Mouse (Mus musculus): ENCODE measurements around the gene Taok1. TPM values are rescaled to one million over a fixed set of nuclear protein-coding genes. Genes with fewer than 3 reads are reported as not detected.

Gene Taok1
- polyA plus RNA-seq, 1 experiment from 2014 or later = 29.2 TPM

- no peaks in the 10 kb centered on the region for H3K9me3 ChIP-seq (ENCODE audit: control insufficient read depth, low read length)
- peaks cover 24% of the 10 kb centered on the region for H3K27me3 ChIP-seq (ENCODE audit: control insufficient read depth, insufficient read depth, low read length)
- H3K4me1 ChIP-seq (replicated peaks; ENCODE audit: control insufficient read depth, insufficient read depth, low read length) = peaks cover 27% of the 10 kb centered on the region
- H3K4me2 ChIP-seq (replicated peaks) = peak overlapping the region; percentile 97
- no peak overlapping the region for H3K27ac ChIP-seq
- WGBS = 6% methylated on average over 19 of the region's 19 CpGs
- DNase-seq (ENCODE audit: low spot score) (no peak), ATAC-seq (ENCODE audit: low FRiP score) (no peak)
- H3K4me3 ChIP-seq (replicated peaks; ENCODE audit: low read length) = peak overlapping the region; percentile 45
- H3K36me3 ChIP-seq (replicated peaks; ENCODE audit: control insufficient read depth, insufficient read depth) = no peaks in the 10 kb centered on the region
- no peak overlapping the region for H3K9ac ChIP-seq
These were observed 93.3 kb downstream of the Taok1 start for GRCm38 (mm10) chr11:77514281-77514831.

GRCm38 (mm10) chr11:77513811-77514170, 93.8 kb downstream of the Taok1 start:
- peaks cover 27% of the 10 kb centered on the region for H3K4me1 ChIP-seq (replicated peaks; ENCODE audit: control insufficient read depth, insufficient read depth, low read length)
- 0 out of 2 replicates have a peak overlapping the region, but pooled peaks have one; percentile 25 for H3K9ac ChIP-seq
- H3K27me3 ChIP-seq (ENCODE audit: control insufficient read depth, insufficient read depth, low read length) = peaks cover 24% of the 10 kb centered on the region
- DNase-seq (ENCODE audit: low spot score) = no peak
- H3K36me3 ChIP-seq (replicated peaks; ENCODE audit: control insufficient read depth, insufficient read depth) = no peaks in the 10 kb centered on the region
- WGBS = 9% methylated on average over 10 of the region's 10 CpGs
- peak overlapping the region; percentile 62 for H3K4me3 ChIP-seq (replicated peaks; ENCODE audit: low read length)
- no peaks in the 10 kb centered on the region for H3K9me3 ChIP-seq (ENCODE audit: control insufficient read depth, low read length)
- H3K27ac ChIP-seq = no peak overlapping the region; the same call in 1 of the 2 replicates
- peak overlapping the region; percentile 97 for H3K4me2 ChIP-seq (replicated peaks)
- ATAC-seq (ENCODE audit: low FRiP score) = no peak

DNA sequence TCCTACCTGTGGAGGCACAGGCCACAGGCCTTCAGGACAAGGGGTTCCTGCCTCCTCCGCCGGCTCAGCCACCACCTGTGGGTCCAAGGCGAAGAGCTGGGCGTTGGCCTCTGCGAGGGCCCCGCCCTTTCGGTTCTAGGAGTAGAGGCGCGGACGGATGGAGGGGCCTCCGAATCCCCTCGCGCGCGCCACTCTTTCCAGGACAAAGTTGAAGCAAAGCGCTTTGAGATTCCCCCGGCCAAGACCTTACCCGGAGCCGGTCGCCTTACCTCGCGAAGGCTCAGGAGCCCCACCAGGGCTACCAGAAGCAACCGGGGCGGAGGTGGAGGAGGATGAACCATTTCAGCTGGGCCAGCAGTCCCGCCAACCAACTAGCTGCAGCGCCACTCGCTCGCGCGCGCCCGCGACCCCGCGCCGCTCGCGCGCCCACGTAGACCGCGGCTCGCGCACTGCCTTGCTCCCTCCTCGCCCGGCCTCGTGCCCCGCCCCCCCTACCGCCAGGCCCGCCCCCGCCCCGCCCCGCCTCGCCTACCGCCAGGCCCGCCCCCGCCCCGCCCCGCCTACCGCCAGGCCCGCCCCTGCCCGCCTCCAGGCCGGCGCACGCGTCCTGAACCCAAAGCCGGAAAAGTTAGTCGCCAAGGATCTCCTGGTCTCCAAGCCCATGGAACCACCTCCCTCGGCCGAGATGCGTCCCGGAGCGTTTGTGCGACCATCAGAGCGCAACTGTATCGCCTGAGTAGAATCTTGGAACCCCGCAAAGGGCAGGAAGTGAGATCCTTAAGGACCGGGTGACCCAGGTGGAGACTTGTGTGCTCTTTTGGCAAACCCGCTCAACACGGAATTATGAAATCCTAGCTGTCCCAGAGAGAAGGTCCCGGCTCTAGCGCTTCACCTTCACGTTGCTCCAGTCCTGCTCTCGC, 94.5 kb downstream of the Taok1 start:
- Histone ChIP-seq H3K27ac (no peak overlapping the region; the same call in 1 of the 2 replicates), H3K9ac (peak overlapping the region; percentile 66), H3K36me3 (replicated peaks; ENCODE audit: control insufficient read depth, insufficient read depth) (no peaks in the 10 kb centered on the region), H3K27me3 (ENCODE audit: control insufficient read depth, insufficient read depth, low read length) (peaks cover 24% of the 10 kb centered on the region), H3K9me3 (ENCODE audit: control insufficient read depth, low read length) (no peaks in the 10 kb centered on the region), H3K4me3 (replicated peaks; ENCODE audit: low read length) (peak overlapping the region; percentile 62), H3K4me2 (replicated peaks) (peak overlapping the region; percentile 97), H3K4me1 (replicated peaks; ENCODE audit: control insufficient read depth, insufficient read depth, low read length) (peaks cover 30% of the 10 kb centered on the region)
- DNase-seq (ENCODE audit: low spot score) (peak; percentile 83), ATAC-seq (ENCODE audit: low FRiP score) (peak; percentile 72)
- under 1% methylated on average over 80 of the region's 84 CpGs for WGBS

GRCm38 (mm10) chr11:77511336-77511735, 96.3 kb downstream of the Taok1 start:
- no peak overlapping the region for H3K9ac ChIP-seq
- no peak overlapping the region for H3K4me3 ChIP-seq (replicated peaks; ENCODE audit: low read length)
- DNase-seq (ENCODE audit: low spot score) = no peak
- H3K27me3 ChIP-seq (ENCODE audit: control insufficient read depth, insufficient read depth, low read length) = peaks cover 24% of the 10 kb centered on the region
- H3K4me2 ChIP-seq (replicated peaks) = no peak overlapping the region
- H3K4me1 ChIP-seq (replicated peaks; ENCODE audit: control insufficient read depth, insufficient read depth, low read length) = peaks cover 31% of the 10 kb centered on the region
- 82% methylated on average over 5 of the region's 5 CpGs for WGBS
- no peak for ATAC-seq (ENCODE audit: low FRiP score)
- H3K36me3 ChIP-seq (replicated peaks; ENCODE audit: control insufficient read depth, insufficient read depth) = peaks cover 13% of the 10 kb centered on the region
- H3K27ac ChIP-seq = no peak overlapping the region
- no peaks in the 10 kb centered on the region for H3K9me3 ChIP-seq (ENCODE audit: control insufficient read depth, low read length)

- Histone ChIP-seq H3K4me2 (replicated peaks) (peak overlapping the region; percentile 58), H3K4me3 (replicated peaks; ENCODE audit: low read length) (peak overlapping the region; percentile 27), H3K9me3 (ENCODE audit: control insufficient read depth, low read length) (no peaks in the 10 kb centered on the region), H3K4me1 (replicated peaks; ENCODE audit: control insufficient read depth, insufficient read depth, low read length) (peaks cover 10% of the 10 kb centered on the region), H3K9ac (peak overlapping the region; percentile 51), H3K27ac (no peak overlapping the region), H3K27me3 (ENCODE audit: control insufficient read depth, insufficient read depth, low read length) (no peaks in the 10 kb centered on the region), H3K36me3 (replicated peaks; ENCODE audit: control insufficient read depth, insufficient read depth) (peaks cover 43% of the 10 kb centered on the region)
- WGBS = 20% methylated on average over 49 of the region's 49 CpGs
- DNase-seq (ENCODE audit: low spot score) = peak; percentile 83
- ATAC-seq (ENCODE audit: low FRiP score) = 0 out of 2 replicates have a peak, but pooled peaks have one; percentile 35
These were observed 99.3 kb downstream of the Taok1 start for GRCm38 (mm10) chr11:77508068-77509021.

DNA sequence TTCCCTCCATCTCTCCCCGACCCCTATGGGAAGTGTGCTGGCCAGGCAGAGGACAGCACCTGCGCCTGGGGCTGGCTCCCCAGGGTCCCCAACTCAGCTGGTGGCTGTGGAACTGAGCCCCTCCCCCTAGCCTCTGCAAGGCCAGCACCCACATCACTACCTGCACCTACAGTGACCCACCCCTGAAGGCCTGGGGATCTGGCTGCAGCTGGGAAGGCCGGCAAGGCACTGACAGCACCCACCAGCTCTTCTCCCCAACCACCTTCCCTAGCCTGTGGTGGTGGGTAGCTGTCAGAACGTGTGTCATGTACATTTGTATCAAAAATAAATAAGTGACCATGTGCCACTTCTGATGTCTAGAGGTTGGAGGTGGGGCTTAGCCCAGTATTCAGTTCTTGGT, 100.2 kb downstream of the Taok1 start:
- Histone ChIP-seq H3K4me3 (replicated peaks; ENCODE audit: low read length) (no peak overlapping the region), H3K4me2 (replicated peaks) (no peak overlapping the region), H3K27ac (no peak overlapping the region), H3K9me3 (ENCODE audit: control insufficient read depth, low read length) (no peaks in the 10 kb centered on the region), H3K27me3 (ENCODE audit: control insufficient read depth, insufficient read depth, low read length) (no peaks in the 10 kb centered on the region), H3K4me1 (replicated peaks; ENCODE audit: control insufficient read depth, insufficient read depth, low read length) (peaks cover 8% of the 10 kb centered on the region), H3K36me3 (replicated peaks; ENCODE audit: control insufficient read depth, insufficient read depth) (peaks cover 52% of the 10 kb centered on the region), H3K9ac (no peak overlapping the region)
- ATAC-seq (ENCODE audit: low FRiP score) (no peak), DNase-seq (ENCODE audit: low spot score) (no peak)
- 66% methylated on average over 4 of the region's 4 CpGs for WGBS

GRCm38 (mm10) chr11:77506941-77507340, 100.7 kb downstream of the Taok1 start:
- DNase-seq (ENCODE audit: low spot score) (no peak), ATAC-seq (ENCODE audit: low FRiP score) (no peak)
- Histone ChIP-seq H3K4me2 (replicated peaks) (no peak overlapping the region), H3K4me1 (replicated peaks; ENCODE audit: control insufficient read depth, insufficient read depth, low read length) (0 out of 2 replicates have a peak, but pooled peaks cover 4% of the 10 kb centered on the region), H3K36me3 (replicated peaks; ENCODE audit: control insufficient read depth, insufficient read depth) (peaks cover 53% of the 10 kb centered on the region), H3K9me3 (ENCODE audit: control insufficient read depth, low read length) (no peaks in the 10 kb centered on the region), H3K27ac (no peak overlapping the region), H3K9ac (no peak overlapping the region), H3K4me3 (replicated peaks; ENCODE audit: low read length) (no peak overlapping the region), H3K27me3 (ENCODE audit: control insufficient read depth, insufficient read depth, low read length) (no peaks in the 10 kb centered on the region)
- 88% methylated on average over 6 of the region's 6 CpGs for WGBS

- DNase-seq (ENCODE audit: low spot score) (no peak), ATAC-seq (ENCODE audit: low FRiP score) (no peak)
- Histone ChIP-seq H3K9ac (no peak overlapping the region), H3K4me1 (replicated peaks; ENCODE audit: control insufficient read depth, insufficient read depth, low read length) (0 out of 2 replicates have a peak, but pooled peaks cover 4% of the 10 kb centered on the region), H3K9me3 (ENCODE audit: control insufficient read depth, low read length) (no peaks in the 10 kb centered on the region), H3K4me3 (replicated peaks; ENCODE audit: low read length) (no peak overlapping the region), H3K27me3 (ENCODE audit: control insufficient read depth, insufficient read depth, low read length) (no peaks in the 10 kb centered on the region), H3K36me3 (replicated peaks; ENCODE audit: control insufficient read depth, insufficient read depth) (peaks cover 60% of the 10 kb centered on the region), H3K27ac (no peak overlapping the region), H3K4me2 (replicated peaks) (no peak overlapping the region)
- WGBS = 87% methylated on average over 14 of the region's 14 CpGs
These were observed 101.3 kb downstream of the Taok1 start for GRCm38 (mm10) chr11:77506273-77506672.
